Mouse (Mus musculus): ENCODE results near the gene BC051019.
A peak's percentile ranks its signal among the peaks of the same experiment; 100 is the strongest.

BC051019 gene

DNA sequence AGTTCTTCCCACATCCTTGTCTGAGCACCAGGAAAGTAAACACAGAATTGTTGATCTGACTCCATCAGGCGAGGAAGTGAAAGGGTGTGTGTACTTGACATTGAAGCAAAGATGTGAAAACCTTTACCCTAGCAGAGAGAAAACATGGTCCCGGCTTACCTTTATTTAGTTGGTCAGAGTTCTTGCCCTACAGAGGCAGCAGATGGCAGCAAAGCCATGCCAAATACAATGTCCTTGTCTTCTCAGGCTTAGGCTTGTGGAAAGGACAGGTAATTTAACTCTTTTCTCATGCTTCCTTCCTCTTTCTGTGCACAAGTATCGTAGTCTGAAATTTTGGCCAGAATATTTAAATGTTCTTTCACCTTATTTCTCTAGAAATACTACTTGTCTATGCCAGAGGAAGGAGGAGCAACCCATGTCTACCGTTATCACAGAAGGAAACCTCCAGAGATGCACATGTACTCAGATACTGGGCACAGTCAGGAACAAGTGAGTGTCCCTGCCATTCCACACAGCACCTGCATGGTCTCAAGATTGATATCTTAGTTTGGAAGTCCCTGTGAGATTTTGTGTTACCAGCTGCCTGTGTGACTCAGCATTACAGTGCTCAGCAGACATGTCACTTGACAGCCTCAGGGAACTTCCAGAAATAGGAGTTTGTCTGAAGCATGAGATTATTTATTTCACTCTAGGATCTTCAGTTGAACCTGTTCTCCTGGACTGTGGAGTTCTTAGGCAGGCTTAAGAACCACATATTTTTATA, 16.4 kb downstream of the BC051019 start:
- DNase-seq: peak; percentile 69

DNA sequence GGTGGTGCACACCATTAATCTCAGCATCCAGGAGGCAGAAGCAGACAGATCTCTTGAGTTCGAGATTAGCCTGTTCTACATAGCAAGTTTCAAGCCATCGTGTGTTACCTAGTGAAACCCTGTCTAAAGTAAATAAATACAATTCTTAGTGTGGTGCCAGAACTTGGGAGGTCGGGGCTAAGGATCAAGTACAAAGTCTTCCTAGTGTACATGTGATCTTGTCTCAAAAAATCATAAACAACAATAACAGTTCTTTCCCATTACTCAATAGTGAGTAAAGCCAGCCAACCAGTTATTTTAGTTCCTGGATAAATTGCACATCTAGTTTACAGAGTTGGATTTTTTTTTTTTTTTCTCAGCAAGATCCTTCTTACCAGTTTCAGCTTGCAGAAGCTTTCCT, 19.2 kb downstream of the BC051019 start:
- DNase-seq: no peak

- DNase-seq: no peak
Measured at GRCm38 (mm10) chr7:109704016-109704377, 19.7 kb downstream of the BC051019 start.

DNA sequence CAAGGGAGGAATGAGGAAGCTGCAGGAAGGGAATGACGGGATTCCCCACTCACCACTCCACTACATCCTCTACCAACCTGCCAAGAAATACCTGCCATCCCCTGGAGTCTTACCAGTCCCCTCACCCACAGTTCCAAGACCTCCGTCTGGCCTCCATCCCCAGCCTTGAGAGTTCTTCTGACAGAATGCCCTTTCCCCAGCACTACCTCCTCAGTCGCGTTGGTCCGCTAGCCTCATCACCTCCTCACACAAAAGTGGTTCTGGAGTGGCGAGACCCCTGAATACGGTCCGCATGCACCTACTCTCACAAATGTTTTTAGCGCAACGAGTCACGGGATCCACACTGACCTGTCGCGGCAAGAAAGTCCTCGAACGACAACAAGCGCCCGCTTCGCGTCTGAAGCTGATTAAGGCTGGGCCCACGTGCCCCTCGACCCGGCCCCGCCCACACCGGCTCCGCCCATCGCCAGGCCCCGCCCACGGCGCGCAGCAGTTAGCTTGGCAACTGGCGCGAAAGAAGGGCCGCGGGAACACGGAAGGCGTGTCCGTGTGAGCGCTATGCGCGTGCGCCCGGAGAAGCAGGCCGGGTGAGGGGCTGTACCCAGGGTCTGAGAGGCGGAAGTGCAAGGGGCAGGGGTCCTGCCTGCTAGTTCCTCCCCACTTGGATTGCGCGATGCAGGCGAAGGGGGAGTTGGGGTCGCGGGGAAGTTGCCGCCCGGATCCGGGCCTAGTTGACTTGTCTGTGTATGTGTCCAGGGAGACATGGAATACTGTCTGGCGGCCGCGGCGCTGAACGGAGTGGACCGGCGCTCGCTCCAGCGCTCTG, 20.2 kb downstream of the BC051019 start, which contains the start of the genes St5 and Akip1:
Gene St5, minus strand, starts transcription at position 416 of the 826 bp plus-strand sequence.
Gene Akip1, plus strand, starts transcription at position 501 of the 826 bp plus-strand sequence.
- DNase-seq: peak; percentile 98

GRCm38 (mm10) chr7:109702721-109703120, 20.9 kb downstream of the BC051019 start:
- DNase-seq: no peak

DNA sequence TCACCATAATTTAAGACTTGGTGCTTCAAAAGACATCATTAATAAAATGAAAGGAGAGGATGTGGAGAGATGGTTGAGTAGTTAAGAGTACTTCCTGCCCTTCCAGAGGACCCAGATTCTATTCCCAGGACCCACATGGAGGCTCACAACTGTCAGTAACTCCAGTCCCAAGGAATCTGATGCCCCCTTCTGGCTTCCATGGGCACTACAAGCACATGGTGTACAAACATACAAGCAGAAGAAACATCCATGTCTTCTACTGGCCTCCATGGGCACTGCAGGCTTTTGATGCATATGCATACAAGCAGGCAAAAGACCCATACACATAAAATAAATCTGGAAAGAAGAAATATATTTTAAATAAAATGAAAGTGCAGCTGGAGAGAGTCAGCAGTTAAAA, 23.4 kb downstream of the BC051019 start:
- DNase-seq: no peak

DNA sequence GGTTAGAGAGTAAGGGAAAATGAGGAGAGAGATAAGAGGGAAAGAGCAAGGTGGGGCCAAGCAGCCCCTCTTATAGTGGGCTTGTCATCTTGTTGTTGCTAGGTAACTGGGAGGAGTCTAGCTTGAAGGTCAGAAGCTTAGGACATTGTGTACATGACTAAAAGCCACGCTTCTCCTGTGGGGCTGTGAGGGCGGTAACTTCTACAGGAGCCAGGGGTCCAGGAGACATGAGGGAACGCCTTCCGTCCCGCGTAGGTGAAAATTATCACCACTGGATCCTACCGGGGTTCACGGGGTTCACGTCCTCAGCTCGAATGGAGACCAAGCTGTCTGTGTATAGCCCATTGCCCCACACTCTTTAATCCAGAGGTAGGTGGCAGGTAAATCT, 28.3 kb downstream of the BC051019 start:
- DNase-seq: no peak

GRCm38 (mm10) chr7:109694576-109695338, 28.9 kb downstream of the BC051019 start:
- DNase-seq: no peak

- DNase-seq: peak; percentile 73
Measured at GRCm38 (mm10) chr7:109690961-109691360, 32.7 kb downstream of the BC051019 start.

GRCm38 (mm10) chr7:109690101-109690500, 33.5 kb downstream of the BC051019 start:
- no peak for DNase-seq

GRCm38 (mm10) chr7:109686585-109687128, 37.0 kb downstream of the BC051019 start:
- DNase-seq: no peak

DNA sequence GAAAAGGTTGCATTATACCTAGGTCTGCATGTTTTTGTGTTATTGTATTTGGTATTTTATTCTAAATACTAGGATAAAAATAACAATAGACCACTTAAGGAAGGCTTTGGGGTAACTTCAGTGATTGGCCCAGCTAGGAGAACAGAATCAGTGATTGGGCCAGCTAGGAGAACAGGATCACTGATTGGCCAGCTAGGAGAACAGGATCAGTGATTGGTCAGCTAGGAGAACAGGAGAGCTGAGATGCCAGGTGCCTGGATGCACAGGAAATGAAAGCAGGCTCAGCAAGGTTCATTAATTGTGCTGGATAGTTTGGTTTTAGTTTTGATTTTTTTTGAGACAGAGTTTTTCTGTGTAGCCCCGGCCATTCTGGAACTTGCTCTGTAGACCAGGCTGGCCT, 42.8 kb downstream of the BC051019 start:
- no peak for DNase-seq

GRCm38 (mm10) chr7:109680284-109680683, 43.4 kb downstream of the BC051019 start:
- no peak for DNase-seq

DNA sequence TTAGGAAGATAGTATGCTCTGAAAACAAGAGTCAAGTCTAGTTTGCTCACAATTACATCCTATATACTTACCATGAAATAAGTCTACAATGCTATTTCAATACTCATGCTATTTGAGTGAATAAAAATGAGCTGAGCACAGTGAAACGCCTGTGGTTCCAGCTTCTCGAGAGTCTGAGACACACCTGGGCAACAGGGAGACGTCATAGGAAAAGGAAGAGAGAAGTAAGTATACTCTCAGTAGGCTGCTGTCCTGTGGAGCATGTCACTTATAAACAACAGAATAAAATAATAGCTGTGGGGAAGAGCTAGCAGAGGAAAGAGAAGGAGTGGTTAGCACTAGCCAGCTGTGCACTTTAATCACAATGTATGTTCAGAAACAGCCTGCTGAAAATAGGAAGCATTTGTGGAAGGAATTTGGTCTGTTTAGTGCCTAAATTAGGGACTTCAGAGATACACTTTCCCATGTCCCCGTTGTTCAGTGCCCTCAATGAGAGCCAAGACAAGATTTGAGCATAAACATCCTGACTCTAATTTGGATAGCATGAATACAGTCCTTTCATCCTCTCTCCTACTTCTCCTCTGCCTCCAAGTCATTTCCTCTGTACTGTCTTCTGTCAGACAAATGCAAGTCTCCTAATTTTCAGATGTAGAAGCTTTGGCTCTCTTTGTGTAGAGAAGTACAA, 48.6 kb downstream of the BC051019 start:
- no peak for DNase-seq

DNA sequence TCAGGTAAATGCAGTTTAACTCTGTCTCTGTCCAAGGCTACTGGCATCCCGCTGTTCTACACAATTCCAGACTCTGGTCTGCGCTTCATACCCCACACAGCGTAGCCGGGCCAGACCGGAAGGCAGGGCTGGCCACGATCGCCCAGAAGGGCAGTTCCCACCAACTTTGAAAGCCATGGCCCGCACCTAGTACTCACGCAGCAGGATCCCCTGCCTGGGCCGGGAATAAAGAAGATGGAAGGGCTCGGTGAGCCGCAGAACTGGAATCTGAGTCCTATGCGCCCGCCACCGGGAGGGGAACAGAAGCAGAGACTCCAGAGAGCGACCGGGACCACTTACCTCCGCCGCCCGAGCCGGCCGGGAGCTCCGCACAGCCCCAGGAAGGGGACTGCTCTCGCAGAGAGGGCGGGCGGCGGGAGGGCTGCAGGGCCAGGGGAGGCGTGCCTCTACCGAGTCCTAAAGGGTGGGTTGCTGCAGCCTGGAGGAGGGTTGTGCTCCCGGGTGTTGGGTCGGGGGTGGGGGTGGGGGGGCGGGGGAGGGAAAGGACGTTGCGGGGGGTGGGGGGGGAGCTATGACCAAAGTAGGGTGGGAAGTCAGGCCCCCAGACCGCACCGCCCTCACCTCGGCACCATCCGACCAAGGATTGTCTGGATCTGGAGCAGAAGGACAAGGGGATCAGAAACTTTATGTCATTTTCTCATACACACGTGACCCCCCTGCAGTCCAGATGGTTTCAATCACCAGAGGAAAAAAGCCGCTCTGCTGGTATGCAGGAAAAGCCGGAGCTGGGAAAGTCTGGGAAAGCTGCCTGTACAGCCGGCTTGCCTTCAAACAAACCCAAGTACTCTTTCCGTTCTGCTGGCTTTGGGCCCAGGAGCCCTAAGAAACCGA, 51.8 kb downstream of the BC051019 start:
- DNase-seq: peak; percentile 82

DNA sequence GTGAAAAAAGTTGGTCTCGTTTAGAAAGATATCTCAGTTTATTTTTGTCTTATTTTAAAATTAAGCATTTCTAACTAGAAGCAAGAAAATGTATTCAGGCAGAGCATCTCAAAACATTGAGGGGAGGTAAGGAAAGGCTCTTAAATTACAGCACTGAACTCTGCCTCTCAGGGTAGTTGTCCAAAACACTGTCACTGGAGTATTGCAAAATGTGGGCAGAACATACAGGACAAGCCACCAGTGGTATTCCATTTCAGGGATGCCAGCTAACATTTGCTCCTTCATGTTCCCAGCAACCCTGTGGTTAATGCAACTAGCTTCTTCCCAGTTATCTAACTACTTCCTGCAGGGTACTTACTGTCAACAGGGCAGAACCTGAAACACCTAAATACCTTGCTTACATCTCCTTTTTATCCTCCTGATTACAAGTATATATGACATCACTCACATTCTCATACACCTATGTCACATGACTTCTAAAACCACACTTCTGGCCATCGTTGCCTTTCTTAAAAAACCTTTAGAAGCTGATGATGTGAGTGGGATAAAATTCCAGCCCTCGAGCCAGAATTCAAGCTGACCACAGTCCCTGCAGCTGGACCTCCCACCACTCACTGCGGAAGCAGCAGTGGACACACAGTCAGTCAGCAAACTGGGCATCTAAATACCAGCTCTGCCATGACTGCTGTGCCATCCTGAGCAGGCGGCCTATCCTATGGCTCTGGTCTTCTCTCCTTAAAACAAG, 54.1 kb downstream of the BC051019 start:
- no peak for DNase-seq

GRCm38 (mm10) chr7:109666664-109667063, 57.0 kb downstream of the BC051019 start:
- no peak for DNase-seq

DNA sequence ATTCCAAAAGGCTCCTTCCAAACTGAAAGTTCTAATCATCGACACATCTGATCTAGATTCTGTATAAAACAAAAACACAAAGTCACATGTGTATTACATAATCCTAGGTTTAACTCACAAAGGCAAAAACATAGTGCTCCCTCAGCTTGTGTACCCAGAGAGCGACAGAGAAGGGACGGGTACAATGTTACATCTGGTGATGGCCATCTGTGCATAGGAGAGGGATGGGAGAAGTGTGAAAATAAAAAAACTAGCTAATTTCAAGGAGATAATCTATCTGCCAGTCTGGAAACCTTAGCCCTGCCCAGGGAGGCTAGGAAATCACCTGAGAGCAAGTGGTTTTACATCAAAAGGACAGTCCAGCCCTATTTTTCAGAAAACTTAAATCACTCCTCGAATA, 61.0 kb downstream of the BC051019 start:
- DNase-seq: no peak

All from lung, postnatal 14 days (tissue).